Mouse (Mus musculus) heart, postnatal 10 days (tissue): Measurements from ENCODE around the gene Abhd14b. TPM values are rescaled to one million over a fixed set of nuclear protein-coding genes. Genes with fewer than 3 reads are reported as not detected.

Experiments
- DNase-seq, 2 experiments: peaks; one replicate each; pipeline ENCODE4 v3.0.0; 2021
- intact Hi-C: fragments of 180-260 bp; cut with DNase I; formaldehyde crosslinking; loops from one replicate; pipeline ENCODE4 v1.15.1; 2025
- total RNA-seq, 2 experiments: library from RNA; stranded (reverse); gene quantifications; 2 replicates each; pipeline ENCODE4 v1.2.3; 2021

The Abhd14b gene
- total RNA-seq: 1 to 10 TPM; 4.6 to 6.2 TPM

GRCm38 (mm10) chr9:106447348-106447747 is at the start of gene Abhd14b, which contains the start of gene Abhd14a:
Gene Abhd14b (plus strand): TSS chr9:106447459.
Gene Abhd14a (minus strand): TSS chr9:106447678.
- peak; percentile 95 to 96 for DNase-seq
- intact Hi-C loops: no loop called here

- intact Hi-C loops: no loop called here
- no peak for DNase-seq
Observed at GRCm38 (mm10) chr9:106397733-106398132, 49.5 kb upstream of the Abhd14b start.

GRCm38 (mm10) chr9:106398667-106399311 is 48.5 kb upstream of the Abhd14b start:
- no peak for DNase-seq
- intact Hi-C loops: no loop called here

GRCm38 (mm10) chr9:106399808-106400207 is 47.5 kb upstream of the Abhd14b start:
- intact Hi-C loops: no loop called here
- no peak for DNase-seq

GRCm38 (mm10) chr9:106402149-106402548 is 45.1 kb upstream of the Abhd14b start:
- intact Hi-C loops: loop anchor here (2.0 kb wide), 1 partner anchor 13 kb away; no protein-coding TSS in a partner anchor
- DNase-seq: no peak

- intact Hi-C loops: loop anchor here (2.0 kb wide), 1 partner anchor 14 kb away; no protein-coding TSS in a partner anchor
- no peak for DNase-seq
Observed at GRCm38 (mm10) chr9:106402607-106403375, 44.5 kb upstream of the Abhd14b start.

GRCm38 (mm10) chr9:106405275-106405674 is 42.0 kb upstream of the Abhd14b start:
- peak; percentile 88 to 90 for DNase-seq
- intact Hi-C loops: no loop called here

GRCm38 (mm10) chr9:106406443-106407078 is 40.7 kb upstream of the Abhd14b start:
- intact Hi-C loops: loop anchor here (2.0 kb wide), 1 partner anchor 38 kb away; the partner anchor contains the start of gene Dusp7
- peak; percentile 69 to 78 for DNase-seq

GRCm38 (mm10) chr9:106409096-106409495 is 38.2 kb upstream of the Abhd14b start:
- no peak for DNase-seq
- intact Hi-C loops: no loop called here

- intact Hi-C loops: no loop called here
- DNase-seq: no peak
Observed at GRCm38 (mm10) chr9:106410086-106410650, 37.1 kb upstream of the Abhd14b start.

- no peak for DNase-seq
- intact Hi-C loops: no loop called here
Observed at GRCm38 (mm10) chr9:106411091-106411594, 36.1 kb upstream of the Abhd14b start.

GRCm38 (mm10) chr9:106411729-106412128 is 35.5 kb upstream of the Abhd14b start:
- no peak for DNase-seq
- intact Hi-C loops: no loop called here

- intact Hi-C loops: no loop called here
- no peak for DNase-seq
Observed at GRCm38 (mm10) chr9:106412210-106412609, 35.0 kb upstream of the Abhd14b start.

- DNase-seq: no peak
- intact Hi-C loops: no loop called here
Observed at GRCm38 (mm10) chr9:106413606-106414005, 33.7 kb upstream of the Abhd14b start.

GRCm38 (mm10) chr9:106416826-106417225 is 30.4 kb upstream of the Abhd14b start:
- intact Hi-C loops: loop anchor here (1.0 kb wide), 1 partner anchor 50 kb away; no protein-coding TSS in a partner anchor
- DNase-seq: no peak

- intact Hi-C loops: loop anchor here (1.0 kb wide), 2 partner anchors 48 to 51 kb away; no protein-coding TSS in a partner anchor
- DNase-seq: peak; percentile 89 to 90
Observed at GRCm38 (mm10) chr9:106417841-106418625, 29.2 kb upstream of the Abhd14b start.

GRCm38 (mm10) chr9:106420608-106421007 is 26.7 kb upstream of the Abhd14b start:
- DNase-seq: no peak
- intact Hi-C loops: loop anchor here (1.0 kb wide), 3 partner anchors 71 to 131 kb away; no protein-coding TSS in a partner anchor

- intact Hi-C loops: loop anchor here (1.0 kb wide), 3 partner anchors 72 to 132 kb away; no protein-coding TSS in a partner anchor
- DNase-seq: no peak
Observed at GRCm38 (mm10) chr9:106421033-106421864, 26.0 kb upstream of the Abhd14b start.

GRCm38 (mm10) chr9:106421865-106422160 is 25.4 kb upstream of the Abhd14b start:
- DNase-seq: peak; percentile 91 to 95
- intact Hi-C loops: loop anchor here (1.0 kb wide), 3 partner anchors 73 to 133 kb away; no protein-coding TSS in a partner anchor
